Mouse (Mus musculus): ENCODE results near the gene Sdf2. TPM values are rescaled to one million over a fixed set of nuclear protein-coding genes. Genes with fewer than 3 reads are reported as not detected.

The Sdf2 gene
- polyA plus RNA-seq, 2 experiments = 30.8 to 34.3 TPM

DNA sequence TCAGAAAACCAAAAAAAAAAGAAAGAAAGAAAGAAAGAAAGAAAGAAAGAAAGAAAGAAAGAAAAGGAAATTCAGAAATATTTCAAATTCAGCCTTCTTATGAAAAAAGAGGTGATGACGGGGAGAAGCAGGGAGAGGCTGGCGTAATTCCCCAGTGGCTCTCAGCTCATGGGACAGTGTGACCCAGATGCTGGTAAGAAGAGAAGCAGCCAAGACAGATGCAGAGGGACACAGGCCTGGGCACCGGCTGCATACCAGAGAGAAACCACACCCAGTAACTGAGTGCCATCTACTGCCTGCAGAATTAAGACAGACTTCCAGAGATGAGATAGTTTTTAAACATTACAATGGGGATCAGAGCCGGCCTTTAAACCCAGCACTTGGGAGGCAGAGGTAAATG is 22.0 kb upstream of the Sdf2 start:
- Histone ChIP-seq H3K27me3 (ENCODE audit: control insufficient read depth, insufficient read depth, low read length) (no peaks in the 10 kb centered on the region), H3K4me3 (ENCODE audit: insufficient read depth in 1 of 2, low read depth in 2 of 2, low read length in 2 of 2) (no peak overlapping the region), H3K9me3 (ENCODE audit: control insufficient read depth, low read length) (no peaks in the 10 kb centered on the region), H3K36me3 (replicated peaks; ENCODE audit: control insufficient read depth, insufficient read depth, low read depth) (peaks cover 83% of the 10 kb centered on the region), H3K9ac (replicated peaks) (no peak overlapping the region), H3K27ac (no peak overlapping the region), H3K4me1 (replicated peaks; ENCODE audit: control insufficient read depth in 2 of 2, insufficient read depth in 2 of 2, low read length in 1 of 2) (no peaks in the 10 kb centered on the region), H3K4me2 (ENCODE audit: low read depth) (no peak overlapping the region)
- WGBS (ENCODE audit: insufficient replicate concordance) = 82% methylated on average over 4 of the region's 4 CpGs
- ATAC-seq (ENCODE audit: insufficient read depth) = no peak
- TF ChIP-seq CTCF (IDR thresholded peaks at IDR 0.05; ENCODE audit: low read depth) (no peak), EP300 (IDR thresholded peaks at IDR 0.05; ENCODE audit: low read depth) (no peak)
- DNase-seq (ENCODE audit: low read depth in 3 of 3, low spot score in 3 of 3) = no peak

GRCm38 (mm10) chr11:78231518-78231917 is 14.0 kb upstream of the Sdf2 start:
- no peaks in the 10 kb centered on the region for H3K4me1 ChIP-seq (replicated peaks; ENCODE audit: control insufficient read depth in 2 of 2, insufficient read depth in 2 of 2, low read length in 1 of 2)
- no peak overlapping the region for H3K4me2 ChIP-seq (ENCODE audit: low read depth)
- no peak overlapping the region for H3K4me3 ChIP-seq (ENCODE audit: insufficient read depth in 1 of 2, low read depth in 2 of 2, low read length in 2 of 2)
- DNase-seq (ENCODE audit: low read depth in 3 of 3, low spot score in 3 of 3) = no peak
- no peak for TF ChIP-seq CTCF (IDR thresholded peaks at IDR 0.05; ENCODE audit: low read depth)
- no peak for TF ChIP-seq EP300 (IDR thresholded peaks at IDR 0.05; ENCODE audit: low read depth)
- no peaks in the 10 kb centered on the region for H3K9me3 ChIP-seq (ENCODE audit: control insufficient read depth, low read length)
- H3K27ac ChIP-seq = no peak overlapping the region
- WGBS (ENCODE audit: insufficient replicate concordance) = 68% methylated on average over 6 of the region's 6 CpGs
- peaks cover 64% of the 10 kb centered on the region for H3K36me3 ChIP-seq (replicated peaks; ENCODE audit: control insufficient read depth, insufficient read depth, low read depth)
- H3K27me3 ChIP-seq (ENCODE audit: control insufficient read depth, insufficient read depth, low read length) = no peaks in the 10 kb centered on the region
- no peak for ATAC-seq (ENCODE audit: insufficient read depth)
- no peak overlapping the region for H3K9ac ChIP-seq (replicated peaks)

DNA sequence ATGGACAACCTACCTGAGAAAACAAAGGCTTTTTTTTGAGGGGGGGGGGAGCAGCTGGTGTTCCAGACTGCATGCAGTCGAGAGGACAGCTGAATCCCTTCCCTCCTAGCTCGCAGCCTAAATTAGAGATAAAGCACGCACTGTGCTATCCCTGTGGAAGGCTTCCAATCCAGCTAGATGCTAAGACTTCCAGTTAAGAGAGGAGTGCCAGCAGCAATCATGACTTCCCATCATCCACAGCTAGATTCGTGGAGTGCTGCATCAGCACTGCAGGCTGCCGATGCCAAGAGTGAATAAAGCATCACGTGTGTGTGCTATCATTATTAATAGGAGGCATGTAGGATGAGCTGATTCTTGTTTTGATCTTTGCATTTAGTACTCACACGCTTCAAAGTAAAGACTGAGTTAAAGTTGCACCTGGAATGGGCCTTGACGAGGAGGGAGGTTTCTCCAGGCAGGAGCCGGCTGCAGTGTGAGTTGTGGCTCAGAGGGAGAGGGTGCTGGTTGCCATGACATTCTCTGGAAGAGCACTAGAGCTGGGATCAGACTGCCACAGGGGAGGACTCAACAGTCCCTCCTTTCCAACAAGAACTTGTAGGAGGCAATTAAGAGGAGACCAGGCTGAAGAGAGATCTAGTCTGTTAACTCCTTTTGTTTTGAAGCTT is 5.2 kb upstream of the Sdf2 start:
- ATAC-seq (ENCODE audit: insufficient read depth) = no peak
- H3K27me3 ChIP-seq (ENCODE audit: control insufficient read depth, insufficient read depth, low read length) = no peaks in the 10 kb centered on the region
- 85% methylated on average over 9 of the region's 9 CpGs for WGBS (ENCODE audit: insufficient replicate concordance)
- peaks cover 14% of the 10 kb centered on the region for H3K36me3 ChIP-seq (replicated peaks; ENCODE audit: control insufficient read depth, insufficient read depth, low read depth)
- no peak overlapping the region for H3K4me2 ChIP-seq (ENCODE audit: low read depth)
- H3K9me3 ChIP-seq (ENCODE audit: control insufficient read depth, low read length) = no peaks in the 10 kb centered on the region
- no peak overlapping the region for H3K9ac ChIP-seq (replicated peaks)
- no peak for TF ChIP-seq CTCF (IDR thresholded peaks at IDR 0.05; ENCODE audit: low read depth)
- TF ChIP-seq EP300 (IDR thresholded peaks at IDR 0.05; ENCODE audit: low read depth) = no peak
- H3K4me3 ChIP-seq (ENCODE audit: insufficient read depth in 1 of 2, low read depth in 2 of 2, low read length in 2 of 2) = no peak overlapping the region
- H3K4me1 ChIP-seq (replicated peaks; ENCODE audit: control insufficient read depth in 2 of 2, insufficient read depth in 2 of 2, low read length in 1 of 2) = peaks cover 4 to 7% of the 10 kb centered on the region in 2 experiments; a peak in 3 of 4 replicates
- no peak for DNase-seq (ENCODE audit: low read depth in 3 of 3, low spot score in 3 of 3)
- no peak overlapping the region for H3K27ac ChIP-seq

GRCm38 (mm10) chr11:78245261-78245626 is 302 bp upstream of the Sdf2 start:
- no peak for DNase-seq (ENCODE audit: low read depth in 3 of 3, low spot score in 3 of 3)
- Histone ChIP-seq H3K9ac (replicated peaks) (peak overlapping the region; percentile 84), H3K4me3 (ENCODE audit: insufficient read depth in 1 of 2, low read depth in 2 of 2, low read length in 2 of 2) (peak overlapping the region; percentile 76 to 95), H3K4me2 (ENCODE audit: low read depth) (peak overlapping the region; percentile 86), H3K36me3 (replicated peaks; ENCODE audit: control insufficient read depth, insufficient read depth, low read depth) (peaks cover 6% of the 10 kb centered on the region), H3K27ac (peak overlapping the region; percentile 88), H3K27me3 (ENCODE audit: control insufficient read depth, insufficient read depth, low read length) (no peaks in the 10 kb centered on the region), H3K4me1 (replicated peaks; ENCODE audit: control insufficient read depth in 2 of 2, insufficient read depth in 2 of 2, low read length in 1 of 2) (peaks cover 15 to 17% of the 10 kb centered on the region in 2 experiments), H3K9me3 (ENCODE audit: control insufficient read depth, low read length) (no peaks in the 10 kb centered on the region)
- ATAC-seq (ENCODE audit: insufficient read depth) = peak; percentile 20; the same call in 1 of the 2 replicates
- no peak for TF ChIP-seq EP300 (IDR thresholded peaks at IDR 0.05; ENCODE audit: low read depth)
- peak; percentile 19; the same call in 1 of the 2 replicates for TF ChIP-seq CTCF (IDR thresholded peaks at IDR 0.05; ENCODE audit: low read depth)
- under 1% methylated on average over 19 of the region's 19 CpGs for WGBS (ENCODE audit: insufficient replicate concordance)

DNA sequence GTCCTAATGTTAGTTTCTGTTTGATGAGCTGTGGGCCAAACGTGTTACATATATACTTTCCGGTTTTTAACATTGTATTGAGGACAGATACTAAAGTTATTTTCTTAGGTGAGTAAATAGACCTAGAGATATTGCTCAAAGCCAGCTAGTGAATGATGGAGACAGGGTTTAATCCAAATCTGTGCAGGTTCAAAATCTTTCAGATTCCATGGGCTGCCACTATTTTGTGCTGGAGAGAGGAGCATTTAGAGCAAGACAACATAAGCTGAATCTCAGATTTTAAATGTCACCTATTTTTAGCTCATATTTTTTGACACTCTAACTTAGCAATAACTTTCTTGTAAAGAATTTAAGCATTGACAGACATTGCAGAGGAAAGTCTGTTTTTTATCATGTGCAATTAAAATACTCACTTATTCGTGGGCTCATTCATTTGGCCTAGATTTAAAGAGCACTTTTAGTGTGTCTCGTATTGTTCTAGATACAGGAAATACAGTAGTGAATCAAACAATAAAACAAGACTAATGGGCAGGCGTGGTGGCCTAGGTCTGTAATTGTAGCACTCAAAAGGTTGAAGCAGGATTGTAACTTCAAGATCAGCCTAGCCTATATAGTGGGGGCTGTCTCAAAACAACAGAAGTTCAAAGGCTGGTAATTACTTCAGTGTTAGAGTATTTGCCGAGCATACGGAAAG is 919 bp downstream of the Sdf2 start:
- Histone ChIP-seq H3K4me3 (ENCODE audit: insufficient read depth in 1 of 2, low read depth in 2 of 2, low read length in 2 of 2) (peak overlapping the region; percentile 76 to 95), H3K9ac (replicated peaks) (peak overlapping the region; percentile 84), H3K4me2 (ENCODE audit: low read depth) (peak overlapping the region; percentile 86), H3K27me3 (ENCODE audit: control insufficient read depth, insufficient read depth, low read length) (no peaks in the 10 kb centered on the region), H3K27ac (peak overlapping the region; percentile 88), H3K4me1 (replicated peaks; ENCODE audit: control insufficient read depth in 2 of 2, insufficient read depth in 2 of 2, low read length in 1 of 2) (peaks cover 15 to 17% of the 10 kb centered on the region in 2 experiments), H3K36me3 (replicated peaks; ENCODE audit: control insufficient read depth, insufficient read depth, low read depth) (no peaks in the 10 kb centered on the region; the same call in 1 of the 2 replicates), H3K9me3 (ENCODE audit: control insufficient read depth, low read length) (no peaks in the 10 kb centered on the region)
- WGBS (ENCODE audit: insufficient replicate concordance) = 45% methylated on average over 7 of the region's 7 CpGs
- TF ChIP-seq EP300 (IDR thresholded peaks at IDR 0.05; ENCODE audit: low read depth) (no peak), CTCF (IDR thresholded peaks at IDR 0.05; ENCODE audit: low read depth) (no peak)
- DNase-seq (ENCODE audit: low read depth in 3 of 3, low spot score in 3 of 3) = no peak
- ATAC-seq (ENCODE audit: insufficient read depth) = no peak

Data from liver, embryonic 14.5 days (tissue).